In genomic region chr5:122423083-122423482, GRCm38 (mm10) we compare ENCODE assay signal across 8 mouse cellular contexts. TPM values are rescaled to one million over a fixed set of nuclear protein-coding genes. Genes with fewer than 3 reads are reported as not detected.
DNase-seq lines count a peak whose midpoint lies in the region; ATAC-seq and TF ChIP-seq lines count a peak whose summit lies in the region.

No protein-coding gene starts in this region.

- no peaks in the 10 kb centered on the region for H3K9me3 ChIP-seq in limb, embryonic 14.5 days (ENCODE audit: control insufficient read depth, low read length)
- no peaks in the 10 kb centered on the region for H3K9me3 ChIP-seq in stomach, embryonic 16.5 days (replicated peaks; ENCODE audit: control insufficient read depth, low read length)

- peak overlapping the region; percentile 92 for H3K9ac ChIP-seq in limb, embryonic 14.5 days (ENCODE audit: low read depth, low read length, severe bottlenecking)
- peak overlapping the region; percentile 96 for H3K9ac ChIP-seq in stomach, embryonic 16.5 days (ENCODE audit: low read length)

- peak; percentile 16 to 30 for DNase-seq in adrenal gland, postnatal 36 days
- no peak for DNase-seq in adrenal gland, postnatal 4 days (ENCODE audit: low spot score in 2 of 2)
- DNase-seq in thymus, adult 2 months, result no peak
- DNase-seq in thymus, postnatal 4 days, result no peak
- no peak for DNase-seq in limb, embryonic 14.5 days (ENCODE audit: low spot score)
- DNase-seq in gastrocnemius, postnatal 36 days, result no peak
- no peak for DNase-seq in frontal cortex, postnatal 36 days (ENCODE audit: low spot score in 2 of 2)

- peaks cover 13% of the 10 kb centered on the region for H3K4me1 ChIP-seq in thymus, adult 2 months (replicated peaks; ENCODE audit: control insufficient read depth, insufficient read depth, low read length)
- H3K4me1 ChIP-seq in limb, embryonic 14.5 days (ENCODE audit: control insufficient read depth, insufficient read depth, low read length), result peaks cover 5% of the 10 kb centered on the region
- H3K4me1 ChIP-seq in stomach, embryonic 16.5 days (ENCODE audit: control insufficient read depth, insufficient read depth, low read length), result peaks cover 12% of the 10 kb centered on the region; the same call in 1 of the 2 replicates

- H3K4me2 ChIP-seq in limb, embryonic 14.5 days (replicated peaks; ENCODE audit: low read depth, low read length, severe bottlenecking), result peak overlapping the region; percentile 84
- peak overlapping the region; percentile 90 for H3K4me2 ChIP-seq in stomach, embryonic 16.5 days (ENCODE audit: low read depth, low read length)

- peak overlapping the region; percentile 88 for H3K4me3 ChIP-seq in thymus, adult 2 months (ENCODE audit: control insufficient read depth, insufficient read depth, low read length)
- H3K4me3 ChIP-seq in limb, embryonic 14.5 days (replicated peaks; ENCODE audit: low read length), result peak overlapping the region; percentile 98
- H3K4me3 ChIP-seq in stomach, embryonic 16.5 days (replicated peaks; ENCODE audit: low read length), result peak overlapping the region; percentile 97

- H3K27ac ChIP-seq in thymus, adult 2 months (ENCODE audit: control insufficient read depth, insufficient read depth, low read length), result no peak overlapping the region
- H3K27ac ChIP-seq in limb, embryonic 14.5 days (replicated peaks; ENCODE audit: low read depth, low read length), result no peak overlapping the region
- H3K27ac ChIP-seq in stomach, embryonic 16.5 days (ENCODE audit: low read length), result no peak overlapping the region

- peaks cover 2% of the 10 kb centered on the region for H3K36me3 ChIP-seq in thymus, adult 2 months (ENCODE audit: control insufficient read depth, insufficient read depth, low read length)
- peaks cover 7% of the 10 kb centered on the region for H3K36me3 ChIP-seq in limb, embryonic 14.5 days (ENCODE audit: control insufficient read depth, insufficient read depth, low read length)
- H3K36me3 ChIP-seq in stomach, embryonic 16.5 days (ENCODE audit: control insufficient read depth, insufficient read depth, low read length), result 0 out of 2 replicates have a peak, but pooled peaks cover 1% of the 10 kb centered on the region

- 10% methylated on average over 15 of the region's 15 CpGs for WGBS in thymus, adult 2 months
- 33% methylated on average over 15 of the region's 15 CpGs for WGBS in limb, embryonic 14.5 days
- WGBS in stomach, embryonic 16.5 days, result 24% methylated on average over 15 of the region's 15 CpGs

- TF ChIP-seq CTCF in thymus, adult 2 months (IDR thresholded peaks at IDR 0.05; ENCODE audit: borderline replicate concordance, control insufficient read depth, extremely low read depth, insufficient read depth, low read length, poor library complexity), result no peak

- TF ChIP-seq POLR2A in thymus, adult 2 months (IDR thresholded peaks at IDR 0.05; ENCODE audit: control insufficient read depth, extremely low read depth, insufficient read depth, low read length, poor library complexity), result no peak
- TF ChIP-seq POLR2A in limb, embryonic 14.5 days (IDR thresholded peaks at IDR 0.05; ENCODE audit: borderline replicate concordance, extremely low read depth, insufficient read depth, insufficient read length), result no peak

- intact Hi-C loops in gastrocnemius, postnatal 36 days (cut with DNase I), result no loop called here

- no peaks in the 10 kb centered on the region for H3K27me3 ChIP-seq in thymus, adult 2 months (ENCODE audit: control insufficient read depth, insufficient read depth, low read length)
- no peaks in the 10 kb centered on the region for H3K27me3 ChIP-seq in limb, embryonic 14.5 days (ENCODE audit: control insufficient read depth, insufficient read depth, low read length)
- H3K27me3 ChIP-seq in stomach, embryonic 16.5 days (ENCODE audit: control insufficient read depth, insufficient read depth, low read length), result no peaks in the 10 kb centered on the region

- no peak for ATAC-seq in limb, embryonic 14.5 days (ENCODE audit: low FRiP score, low read depth)
- ATAC-seq in stomach, embryonic 16.5 days (ENCODE audit: insufficient read depth, low FRiP score), result no peak

RNA-seq across cellular contexts. Expression of gene Anapc7, which starts 1.6 kb away (rescaled TPM):
- 10 to 100 TPM; 44.2 to 52.2 TPM for total RNA-seq in adrenal gland, postnatal 36 days (2021)
- total RNA-seq in adrenal gland, postnatal 4 days (2021), result 10 to 100 TPM; 54.5 to 60.0 TPM
- polyA plus RNA-seq in thymus, adult 2 months (2012; rRNA removed), result 39.9 and 48.2 TPM in 2 replicates
- 44.8 and 49.8 TPM in 2 replicates for polyA plus RNA-seq in limb, embryonic 14.5 days (2012; rRNA removed)
- polyA plus RNA-seq in limb, embryonic 14.5 days (2014; fragmentation: Nextera tagmentation; extraction: Ambion mirVana), result 27.6 and 31.2 TPM in 2 replicates
- 38.5 and 41.3 TPM in 2 replicates for polyA plus RNA-seq in stomach, embryonic 16.5 days (2015; fragmentation: Nextera tagmentation; extraction: Ambion mirVana)
- 10 to 100 TPM; 11.3 to 13.2 TPM for total RNA-seq in gastrocnemius, postnatal 36 days (2021)

RNA-seq across cellular contexts. Expression of gene Arpc3, which starts 31.4 kb away (rescaled TPM):
- 100 to 1,000 TPM; 223 to 328 TPM for total RNA-seq in adrenal gland, postnatal 36 days (2021)
- 100 to 1,000 TPM; 164 to 180 TPM for total RNA-seq in adrenal gland, postnatal 4 days (2021)
- 220 and 224 TPM in 2 replicates for polyA plus RNA-seq in thymus, adult 2 months (2012; rRNA removed)
- polyA plus RNA-seq in limb, embryonic 14.5 days (2012; rRNA removed), result 180 and 241 TPM in 2 replicates
- polyA plus RNA-seq in limb, embryonic 14.5 days (2014; fragmentation: Nextera tagmentation; extraction: Ambion mirVana), result 46.2 and 51.0 TPM in 2 replicates
- 161 and 164 TPM in 2 replicates for polyA plus RNA-seq in stomach, embryonic 16.5 days (2015; fragmentation: Nextera tagmentation; extraction: Ambion mirVana)
- total RNA-seq in gastrocnemius, postnatal 36 days (2021), result 10 to 100 TPM; 47.2 to 51.2 TPM

RNA-seq across cellular contexts. Expression of gene Fam216a, which starts 50.9 kb away (rescaled TPM):
- 10 to 100 TPM; 30.2 to 38.9 TPM for total RNA-seq in adrenal gland, postnatal 36 days (2021)
- 10 to 100 TPM; 43.4 to 45.3 TPM for total RNA-seq in adrenal gland, postnatal 4 days (2021)
- polyA plus RNA-seq in thymus, adult 2 months (2012; rRNA removed), result 52.6 and 54.4 TPM in 2 replicates
- polyA plus RNA-seq in limb, embryonic 14.5 days (2012; rRNA removed), result 79.1 and 80.4 TPM in 2 replicates
- 78.1 and 82.8 TPM in 2 replicates for polyA plus RNA-seq in limb, embryonic 14.5 days (2014; fragmentation: Nextera tagmentation; extraction: Ambion mirVana)
- 35.4 and 35.8 TPM in 2 replicates for polyA plus RNA-seq in stomach, embryonic 16.5 days (2015; fragmentation: Nextera tagmentation; extraction: Ambion mirVana)
- total RNA-seq in gastrocnemius, postnatal 36 days (2021), result 1 to 10 TPM; 4.2 to 6.5 TPM

RNA-seq across cellular contexts. Expression of gene Gpn3, which starts 51.4 kb away (rescaled TPM):
- 10 to 100 TPM; 34.8 to 36.0 TPM for total RNA-seq in adrenal gland, postnatal 36 days (2021)
- 10 to 100 TPM; 34.9 to 41.1 TPM for total RNA-seq in adrenal gland, postnatal 4 days (2021)
- polyA plus RNA-seq in thymus, adult 2 months (2012; rRNA removed), result 103 TPM in 2 replicates
- 73.1 and 74.2 TPM in 2 replicates for polyA plus RNA-seq in limb, embryonic 14.5 days (2012; rRNA removed)
- polyA plus RNA-seq in limb, embryonic 14.5 days (2014; fragmentation: Nextera tagmentation; extraction: Ambion mirVana), result 63.4 and 64.1 TPM in 2 replicates
- 57.0 and 57.9 TPM in 2 replicates for polyA plus RNA-seq in stomach, embryonic 16.5 days (2015; fragmentation: Nextera tagmentation; extraction: Ambion mirVana)
- total RNA-seq in gastrocnemius, postnatal 36 days (2021), result 10 to 100 TPM; 22.4 to 23.8 TPM

Comparison
In these comparisons a context has a peak if more than half of its experiments do, and no peak if none do; other contexts are left out.
1. DNase-seq: peak in adrenal gland, postnatal 36 days (2 of 2); none in adrenal gland, postnatal 4 days (0 of 2), thymus, adult 2 months (single experiment), thymus, postnatal 4 days (single experiment), limb, embryonic 14.5 days (single experiment), gastrocnemius, postnatal 36 days (0 of 2) and frontal cortex, postnatal 36 days (0 of 2).
2. RNA of gene Fam216a, which starts 50.9 kb away (total RNA-seq): 43.4 to 45.3 TPM in adrenal gland, postnatal 4 days and 30.2 to 38.9 TPM in adrenal gland, postnatal 36 days; 4.2 to 6.5 TPM in gastrocnemius, postnatal 36 days; every median in the first group is over 4 times any median in the second.
3. Peak in every context shown above with its lines, with median percentiles within 50 percentile points of each other: H3K4me3 ChIP-seq.